Mouse (Mus musculus) small intestine, adult 2 months (tissue): ENCODE results near the gene Cd2bp2.

Experiments
- CTCF ChIP-seq: fragments of 200-500 bp; IDR thresholded peaks from 2 replicates; pipeline ENCODE4 v1.5.1; 2012; ENCODE audit warnings: low read depth, mild to moderate bottlenecking, control low read depth, inconsistent platforms, low read length, moderate library complexity, mixed read lengths; ENCODE audit not compliant: insufficient replicate concordance, insufficient read length; ENCODE audit errors: extremely low read depth
- POLR2A ChIP-seq: fragments of 200-500 bp; IDR thresholded peaks from 2 replicates; pipeline ENCODE4 v1.6.1; 2012; ENCODE audit warnings: low read depth, mild to moderate bottlenecking, control low read depth, inconsistent platforms, low read length, moderate library complexity

GRCm38 (mm10) chr7:127188305-127189276, 7.3 kb downstream of the Cd2bp2 start:
- TF ChIP-seq CTCF (no peak), POLR2A (no peak)
